8 mouse cellular contexts compared by ENCODE assay signal in the genomic region with DNA sequence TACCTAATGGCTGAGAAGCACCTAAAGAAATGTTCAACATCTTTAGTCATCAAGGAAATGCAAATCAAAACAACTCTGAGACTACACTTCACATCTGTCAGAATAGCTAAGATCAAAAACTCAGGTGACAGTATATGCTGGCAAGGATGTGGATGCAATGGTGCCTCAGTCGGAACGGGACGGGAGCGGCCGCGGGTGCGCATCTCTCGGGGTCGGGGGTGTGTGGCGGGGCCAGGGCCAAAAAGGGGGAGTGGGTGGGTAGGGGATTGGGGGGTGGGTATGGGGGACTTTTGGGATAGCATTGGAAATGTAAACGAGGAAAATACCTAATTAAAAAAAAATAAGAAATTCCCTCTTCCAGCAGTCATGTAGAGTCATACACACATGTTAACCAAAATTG.
A peak's percentile ranks its signal among the peaks of the same experiment; 100 is the strongest.
DNase-seq lines count a peak whose midpoint lies in the region; ATAC-seq lines count a peak whose summit lies in the region.
"Not testable (repeated sequence)": the region's sequence is repeated elsewhere in the genome, so short reads cannot be mapped to it uniquely, and the experiment has no call there.

No protein-coding gene starts in this region.

- intact Hi-C loops in left cerebral cortex, postnatal 14 days (cut with DNase I) = not testable (repeated sequence)

- ATAC-seq in common myeloid progenitor, adult 5-6 weeks (replicated peaks; ENCODE audit: low read depth, poor library complexity, severe bottlenecking) = peak; percentile 74; the same call in 1 of the 2 replicates
- peak; percentile 67 for ATAC-seq in inflammation-experienced regulatory T-cells, adult 6 months
- ATAC-seq in megakaryocyte-erythroid progenitor cell, adult 5-6 weeks (replicated peaks; ENCODE audit: low FRiP score, low TSS enrichment, poor library complexity, severe bottlenecking) = peak; percentile 91

- peak; percentile 45 for DNase-seq in adrenal gland, adult 2 months
- DNase-seq in gastrocnemius, postnatal 25 days = peak; percentile 56
- DNase-seq in left cerebral cortex, postnatal 14 days (ENCODE audit: low spot score in 2 of 2) = peak; percentile 36 to 67
- DNase-seq in spleen, adult 12 weeks (ENCODE audit: low spot score) = peak; percentile 40
- DNase-seq in yolk sac, embryonic 10.5 days (ENCODE audit: low spot score) = peak; percentile 73

Comparison
In these comparisons a context has a peak if more than half of its experiments do, and no peak if none do; other contexts are left out.
1. Peak in every context shown above with its lines: DNase-seq and ATAC-seq.